Mouse (Mus musculus) spleen, embryonic (tissue): Measurements from ENCODE around the gene Ear1.
"Not testable (repeated sequence)": the region's sequence is repeated elsewhere in the genome, so short reads cannot be mapped to it uniquely, and the experiment has no call there.

Experiments
- CTCF ChIA-PET: fragments of 350-600 bp; sonication (Branson Sonifier 250); formaldehyde crosslinking; loops from one replicate; lab custom pipeline; 2022; lab: Charles Lee

The Ear1 gene

GRCm38 (mm10) chr14:43796069-43796904 is 79.0 kb downstream of the Ear1 start:
- CTCF ChIA-PET, result no interaction called here

GRCm38 (mm10) chr14:43793811-43794210 is 81.5 kb downstream of the Ear1 start:
- CTCF ChIA-PET, result not testable (repeated sequence)

- CTCF ChIA-PET, result not testable (repeated sequence)
These were observed 90.7 kb downstream of the Ear1 start, which contains the start of gene Gm8180 for GRCm38 (mm10) chr14:43784645-43785044. TSS of gene Gm8180 (minus strand) at chr14:43784745.
